Mouse (Mus musculus) urinary bladder, adult 2 months (tissue): ENCODE measurements at regions not wholly inside any gene's neighbourhood (a gene's known extent, or its start where the extent isn't known, plus 50 kb on each side); places are given as distances from the start of the nearest gene placed in this dataset.
A peak's percentile ranks its signal among the peaks of the same experiment; 100 is the strongest.

Source experiments
- DNase-seq: peaks from one replicate; pipeline ENCODE4 v3.0.0; 2022; ENCODE audit warnings: low spot score

GRCm38 (mm10) chr3:15112177-15112838 is 219.8 kb downstream of the Gm9733 start:
- no peak for DNase-seq

- DNase-seq = no peak
Observed at GRCm38 (mm10) chr3:15118634-15119356, 213.3 kb downstream of the Gm9733 start.

GRCm38 (mm10) chr3:15126736-15127135 is 205.4 kb downstream of the Gm9733 start:
- DNase-seq = no peak

GRCm38 (mm10) chr3:15128370-15128769 is 203.7 kb downstream of the Gm9733 start:
- no peak for DNase-seq

GRCm38 (mm10) chr3:15128960-15129359 is 203.1 kb downstream of the Gm9733 start:
- no peak for DNase-seq

GRCm38 (mm10) chr3:15129729-15130369 is 202.3 kb downstream of the Gm9733 start:
- no peak for DNase-seq

GRCm38 (mm10) chr3:15132136-15132535 is 200.0 kb downstream of the Gm9733 start:
- no peak for DNase-seq

- DNase-seq = no peak
Observed at GRCm38 (mm10) chr3:15139550-15139949, 192.6 kb downstream of the Gm9733 start.

GRCm38 (mm10) chr3:15153710-15154109 is 178.4 kb downstream of the Gm9733 start:
- DNase-seq = no peak

- DNase-seq = no peak
Observed at GRCm38 (mm10) chr3:15154153-15154552, 177.9 kb downstream of the Gm9733 start.

GRCm38 (mm10) chr3:15156681-15157080 is 175.4 kb downstream of the Gm9733 start:
- no peak for DNase-seq

GRCm38 (mm10) chr3:15157842-15158241 is 174.3 kb downstream of the Gm9733 start:
- no peak for DNase-seq

- DNase-seq = no peak
Observed at GRCm38 (mm10) chr3:15158926-15159325, 173.2 kb downstream of the Gm9733 start.

GRCm38 (mm10) chr3:15159965-15160714 is 172.0 kb downstream of the Gm9733 start:
- no peak for DNase-seq

- DNase-seq = no peak
Observed at GRCm38 (mm10) chr3:15175811-15176210, 156.3 kb downstream of the Gm9733 start.

- DNase-seq = no peak
Observed at GRCm38 (mm10) chr3:15179079-15179812, 152.9 kb downstream of the Gm9733 start.

- no peak for DNase-seq
Observed at GRCm38 (mm10) chr3:15181111-15181510, 151.0 kb downstream of the Gm9733 start.

- no peak for DNase-seq
Observed at GRCm38 (mm10) chr3:15186731-15187130, 145.4 kb downstream of the Gm9733 start.

GRCm38 (mm10) chr3:15194362-15194761 is 137.7 kb downstream of the Gm9733 start:
- peak; percentile 25 for DNase-seq

GRCm38 (mm10) chr3:15196101-15196500 is 136.0 kb downstream of the Gm9733 start:
- no peak for DNase-seq

- DNase-seq = no peak
Observed at GRCm38 (mm10) chr3:15198086-15198485, 134.0 kb downstream of the Gm9733 start.
